ENCODE assay signal across 30 mouse cellular contexts in genomic region chr17:85768341-85768740, GRCm38 (mm10).
"Had no signal": no experiment of that assay in that cellular context is flagged by ENCODE, and none has a peak within 500 bp of the region (broad histone marks: within the 10 kb centered on the region; RNA-seq: fewer than 3 reads in every experiment).

No protein-coding gene starts in this region.

- H3K9ac ChIP-seq: limb, embryonic 12.5 days; limb, embryonic 13.5 days; limb, embryonic 15.5 days; liver, embryonic 12.5 days; liver, embryonic 13.5 days; liver, embryonic 14.5 days; liver, embryonic 15.5 days; liver, postnatal 0 days; lung, embryonic 14.5 days; lung, embryonic 15.5 days; midbrain, embryonic 12.5 days; midbrain, embryonic 15.5 days; neural tube, embryonic 12.5 days had no signal

- H3K9me3 ChIP-seq: limb, embryonic 10.5 days; limb, embryonic 12.5 days; limb, embryonic 13.5 days; limb, embryonic 15.5 days; liver, embryonic 12.5 days; liver, embryonic 13.5 days; liver, embryonic 15.5 days; lung, embryonic 15.5 days; megakaryocyte, embryonic 14.5 days; midbrain, embryonic 10.5 days; midbrain, embryonic 12.5 days; midbrain, embryonic 15.5 days; neural tube, embryonic 12.5 days had no signal

- DNase-seq: left cerebral cortex, postnatal 4 days; liver, embryonic 13.5 days; liver, postnatal 0 days; lung, adult 18-20 months; lung, adult 2 months; lung, embryonic 14.5 days; lung, postnatal 10 days; lung, postnatal 14 days; lung, postnatal 36 days; lung, postnatal 4 days; midbrain, embryonic 14.5 days had no signal

- H3K4me3 ChIP-seq: left cerebral cortex, adult 2 months; limb, embryonic 10.5 days; limb, embryonic 12.5 days; limb, embryonic 13.5 days; limb, embryonic 15.5 days; liver, embryonic 12.5 days; liver, embryonic 13.5 days; liver, embryonic 15.5 days; lung, embryonic 15.5 days; megakaryocyte, embryonic 14.5 days; midbrain, embryonic 10.5 days; midbrain, embryonic 12.5 days; midbrain, embryonic 15.5 days; myocyte; neural tube, embryonic 12.5 days had no signal

- H3K27me3 ChIP-seq: limb, embryonic 13.5 days; limb, embryonic 15.5 days; liver, embryonic 12.5 days; liver, embryonic 13.5 days; liver, embryonic 15.5 days; lung, embryonic 15.5 days; megakaryocyte, embryonic 14.5 days; midbrain, embryonic 12.5 days; midbrain, embryonic 15.5 days; neural tube, embryonic 12.5 days had no signal

- H3K4me1 ChIP-seq: limb, embryonic 15.5 days; liver, embryonic 12.5 days; liver, embryonic 13.5 days; megakaryocyte, embryonic 14.5 days; neural tube, embryonic 12.5 days had no signal

- H3K36me3 ChIP-seq: limb, embryonic 10.5 days; limb, embryonic 12.5 days; limb, embryonic 13.5 days; limb, embryonic 15.5 days; liver, embryonic 12.5 days; liver, embryonic 13.5 days; liver, embryonic 15.5 days; lung, embryonic 15.5 days; midbrain, embryonic 10.5 days; midbrain, embryonic 12.5 days; midbrain, embryonic 15.5 days; neural tube, embryonic 12.5 days had no signal

- H3K27ac ChIP-seq: left cerebral cortex, adult 2 months; limb, embryonic 10.5 days; limb, embryonic 12.5 days; limb, embryonic 13.5 days; limb, embryonic 15.5 days; liver, embryonic 12.5 days; liver, embryonic 13.5 days; liver, embryonic 14.5 days; liver, embryonic 15.5 days; lung, embryonic 15.5 days; macrophage; midbrain, embryonic 10.5 days; midbrain, embryonic 12.5 days; midbrain, embryonic 15.5 days; neural tube, embryonic 12.5 days had no signal

- H3K4me2 ChIP-seq: limb, embryonic 12.5 days; limb, embryonic 13.5 days; limb, embryonic 15.5 days; liver, embryonic 11.5 days; liver, embryonic 12.5 days; liver, embryonic 13.5 days; liver, embryonic 15.5 days; lung, embryonic 14.5 days; lung, embryonic 15.5 days; midbrain, embryonic 12.5 days; midbrain, embryonic 15.5 days; neural tube, embryonic 12.5 days had no signal

- ATAC-seq: liver, embryonic 12.5 days; liver, postnatal 0 days; lung, postnatal 0 days; midbrain, embryonic 15.5 days; midbrain, embryonic 16.5 days had no signal
